Mouse (Mus musculus) T-cell, adult 66 days (primary cell): ENCODE measurements around the gene Hdgfl2. TPM values are rescaled to one million over a fixed set of nuclear protein-coding genes. Genes with fewer than 3 reads are reported as not detected.

Source experiments
- total RNA-seq, 2 experiments: library from RNA; stranded (reverse); gene quantifications; 3 replicates in 1 of 2; 4 replicates in 1 of 2; pipeline ENCODE4 v1.2.4; 2023

Hdgfl2 gene
- 100 to 1,000 TPM; 103 to 106 TPM for total RNA-seq

DNA sequence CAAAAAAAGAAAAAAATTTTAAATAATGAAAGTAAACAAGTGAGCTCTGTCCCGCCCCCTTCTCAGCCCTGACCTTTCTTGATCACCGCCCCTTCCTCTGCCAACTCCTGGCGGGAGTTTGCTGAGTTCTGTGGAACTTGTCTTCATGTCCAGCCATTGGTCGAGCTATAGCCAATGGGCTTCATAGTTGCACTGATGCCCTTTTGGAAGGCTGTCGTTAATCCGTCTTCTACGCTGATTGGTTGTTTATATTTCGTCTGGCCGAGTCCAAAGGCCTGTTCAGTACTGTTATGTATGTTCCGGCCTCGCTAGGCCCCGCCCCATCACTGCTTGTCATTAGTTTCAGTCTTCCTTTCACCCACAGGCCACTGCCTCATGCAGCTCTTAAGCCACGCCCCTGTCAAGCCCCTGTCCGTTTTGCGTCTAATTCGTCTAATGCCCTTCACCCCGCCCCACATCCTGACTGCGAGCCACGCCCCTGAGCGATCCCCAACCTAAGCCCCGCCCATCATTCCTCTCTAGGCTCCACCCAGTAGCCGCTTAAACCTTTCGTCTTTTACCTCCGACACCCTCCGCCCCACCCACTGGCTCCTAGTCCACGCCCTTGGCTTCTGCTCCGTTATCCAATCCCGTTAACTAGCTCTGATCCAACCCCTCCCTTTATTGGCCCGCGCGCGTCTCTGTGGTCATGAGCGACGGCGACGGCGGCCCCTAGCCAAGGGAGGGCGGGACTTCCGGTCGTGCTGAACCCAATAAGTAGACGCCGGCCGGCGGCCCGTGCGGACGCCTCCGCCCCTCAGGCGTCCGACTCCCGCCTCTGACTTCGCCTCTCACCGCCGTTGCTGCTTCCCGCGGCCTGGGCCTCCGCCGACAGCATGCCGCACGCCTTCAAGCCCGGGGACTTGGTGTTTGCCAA is at the start of gene Hdgfl2:
Hdgfl2 (plus strand) TSS at position 755 of the 916 bp plus-strand sequence.

DNA sequence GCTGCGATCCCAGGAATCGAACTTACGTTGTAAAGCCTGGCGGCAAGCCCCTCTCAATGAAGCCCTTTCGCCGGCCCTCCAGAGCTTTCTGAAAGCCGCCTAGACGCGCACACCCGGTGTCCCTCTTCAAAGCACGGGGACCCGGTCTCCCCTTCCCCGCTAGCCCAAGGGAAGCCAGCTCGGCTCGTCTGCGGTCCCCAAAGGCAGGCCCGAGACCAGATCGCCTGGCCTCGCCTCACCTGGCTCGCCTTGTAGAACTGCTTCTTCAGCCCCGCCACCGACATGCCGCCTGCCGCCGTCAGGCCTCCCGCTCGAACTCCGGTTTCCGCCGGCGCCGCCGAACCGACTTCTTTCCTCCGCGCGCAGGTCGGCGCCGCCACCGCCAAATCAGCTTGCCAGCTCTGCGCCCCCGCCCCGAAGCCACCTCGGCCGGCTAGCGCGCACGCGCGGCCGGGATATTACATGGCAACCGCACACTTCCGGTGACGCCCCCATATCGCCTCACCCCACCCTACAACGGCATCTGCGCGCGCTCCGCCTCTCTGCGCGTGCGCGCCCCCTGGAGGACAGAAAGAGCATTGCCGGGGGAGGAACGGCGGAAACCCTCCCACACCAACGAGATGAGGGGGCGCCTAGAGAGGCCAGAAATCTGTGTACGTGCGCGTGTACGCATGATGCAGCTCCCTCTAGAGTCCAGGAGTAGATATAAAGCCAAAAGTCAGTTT is 43.1 kb upstream of the Hdgfl2 start, which contains the start of gene Sh3gl1:
Sh3gl1 (minus strand) TSS at position 460 of the 725 bp plus-strand sequence.

GRCm38 (mm10) chr17:56040030-56040856 is 39.2 kb upstream of the Hdgfl2 start, which contains the start of gene Chaf1a:
Chaf1a (plus strand) TSS chr17:56040439.

GRCm38 (mm10) chr17:56074827-56075208 is 4.6 kb upstream of the Hdgfl2 start, which contains the start of gene Ubxn6:
Ubxn6 (minus strand) TSS chr17:56075028.

GRCm38 (mm10) chr17:56109219-56110051 is 30.0 kb downstream of the Hdgfl2 start, which contains the start of gene Plin4:
Plin4 (minus strand) TSS chr17:56109803.

GRCm38 (mm10) chr17:56117251-56117710 is 37.8 kb downstream of the Hdgfl2 start, which contains the start of gene Plin5:
Plin5 (minus strand) TSS chr17:56117596.

GRCm38 (mm10) chr17:56121826-56122225 is 42.4 kb downstream of the Hdgfl2 start, which contains the start of gene Lrg1:
Lrg1 (minus strand) TSS chr17:56122001.

GRCm38 (mm10) chr17:56139858-56140595 is 60.6 kb downstream of the Hdgfl2 start, which contains the start of gene Sema6b:
Sema6b (minus strand) TSS chr17:56140343.

Other genes starting within 250 kb of the Hdgfl2 start
- 10 to 100 TPM; 11.9 to 12.2 TPM for gene Zfp119a, start 200.7 kb upstream of the Hdgfl2 start, total RNA-seq
- gene Zfp959, start 187.5 kb upstream of the Hdgfl2 start, total RNA-seq, result 10 to 100 TPM; 21.4 to 32.0 TPM
- gene Zfp119b, start 130.1 kb upstream of the Hdgfl2 start, total RNA-seq, result 1 to 10 TPM; 3.5 to 4.7 TPM
- gene Ebi3, start 127.0 kb upstream of the Hdgfl2 start, total RNA-seq, result 1 to 10 TPM; 1.0 to 1.3 TPM
- gene Yju2, start 120.5 kb upstream of the Hdgfl2 start, total RNA-seq, result 10 to 100 TPM; 51.6 to 63.7 TPM
- gene Shd, start 109.2 kb upstream of the Hdgfl2 start, total RNA-seq, result 1 to 10 TPM; 6.4 to 7.9 TPM
- not detected for gene Fsd1, start 93.1 kb upstream of the Hdgfl2 start, total RNA-seq
- gene Stap2, start 74.0 kb upstream of the Hdgfl2 start, total RNA-seq, result 1 to 10 TPM in 1 of 2 experiments, under 1 TPM in 1; 0.84 to 2.4 TPM
- 10 to 100 TPM; 66.1 to 69.1 TPM for gene Mpnd, start 73.9 kb upstream of the Hdgfl2 start, total RNA-seq
- gene Sh3gl1, start 43.0 kb upstream of the Hdgfl2 start, total RNA-seq, result 100 to 1,000 TPM; 125 to 126 TPM
- gene Chaf1a, start 39.2 kb upstream of the Hdgfl2 start, total RNA-seq, result 1 to 10 TPM; 3.4 to 5.1 TPM
- 10 to 100 TPM; 66.9 to 74.8 TPM for gene Ubxn6, start 4.6 kb upstream of the Hdgfl2 start, total RNA-seq
- gene Plin4, start 30.2 kb downstream of the Hdgfl2 start, total RNA-seq, result not detected
- gene Plin5, start 38.0 kb downstream of the Hdgfl2 start, total RNA-seq, result not detected
- gene Lrg1, start 42.4 kb downstream of the Hdgfl2 start, total RNA-seq, result not detected
- gene Sema6b, start 60.7 kb downstream of the Hdgfl2 start, total RNA-seq, result not detected
- 10 to 100 TPM; 13.1 to 14.9 TPM for gene Tnfaip8l1, start 82.8 kb downstream of the Hdgfl2 start, total RNA-seq
- gene Mydgf, start 104.3 kb downstream of the Hdgfl2 start, total RNA-seq, result 10 to 100 TPM; 51.6 to 52.0 TPM
- 10 to 100 TPM; 50.3 to 51.5 TPM for gene Dpp9, start 139.3 kb downstream of the Hdgfl2 start, total RNA-seq
- 10 to 100 TPM; 27.4 to 27.7 TPM for gene Fem1a, start 177.2 kb downstream of the Hdgfl2 start, total RNA-seq
- 10 to 100 TPM; 12.2 to 13.1 TPM for gene Ticam1, start 197.2 kb downstream of the Hdgfl2 start, total RNA-seq
- 10 to 100 TPM; 14.7 to 22.4 TPM for gene Plin3, start 213.2 kb downstream of the Hdgfl2 start, total RNA-seq
- gene Arrdc5, start 220.7 kb downstream of the Hdgfl2 start, total RNA-seq, result not detected
- gene Uhrf1, start 223.7 kb downstream of the Hdgfl2 start, total RNA-seq, result 10 to 100 TPM; 12.3 to 16.8 TPM
- 10 to 100 TPM; 67.1 to 81.0 TPM for gene Kdm4b, start 246.4 kb downstream of the Hdgfl2 start, total RNA-seq